Mouse (Mus musculus): Measurements from ENCODE around the gene Mlst8. TPM values are rescaled to one million over a fixed set of nuclear protein-coding genes. Genes with fewer than 3 reads are reported as not detected.
A peak's percentile ranks its signal among the peaks of the same experiment; 100 is the strongest.
"Not testable (repeated sequence)": the region's sequence is repeated elsewhere in the genome, so short reads cannot be mapped to it uniquely, and the experiment has no call there.

Mlst8 gene
- polyA plus RNA-seq, 1 experiment from 2014 or later: 29.7 TPM

- 95% methylated on average over 1 of the region's 1 CpGs for WGBS
- Histone ChIP-seq H3K9me3 (ENCODE audit: control insufficient read depth, low read length) (no peaks in the 10 kb centered on the region), H3K4me2 (ENCODE audit: low read depth) (no peak overlapping the region), H3K4me3 (ENCODE audit: low read depth, low read length) (no peak overlapping the region), H3K9ac (ENCODE audit: low read length) (no peak overlapping the region), H3K36me3 (ENCODE audit: control insufficient read depth, insufficient read depth, low read length) (no peaks in the 10 kb centered on the region), H3K4me1 (ENCODE audit: control insufficient read depth, insufficient read depth, low read length) (no peaks in the 10 kb centered on the region), H3K27ac (ENCODE audit: low read depth, low read length) (no peak overlapping the region), H3K27me3 (ENCODE audit: control insufficient read depth, insufficient read depth, low read length) (no peaks in the 10 kb centered on the region)
- ATAC-seq (ENCODE audit: insufficient read depth, low FRiP score, low TSS enrichment) (no peak), DNase-seq (ENCODE audit: low spot score) (no peak)
These were observed 15.9 kb downstream of the Mlst8 start for GRCm38 (mm10) chr17:24462932-24463331.

- whole genome bisulfite sequencing: 67% methylated on average over 2 of the region's 2 CpGs
- H3K9ac ChIP-seq (ENCODE audit: low read length): no peak overlapping the region
- no peaks in the 10 kb centered on the region for H3K36me3 ChIP-seq (ENCODE audit: control insufficient read depth, insufficient read depth, low read length)
- H3K27me3 ChIP-seq (ENCODE audit: control insufficient read depth, insufficient read depth, low read length): no peaks in the 10 kb centered on the region
- H3K4me2 ChIP-seq (ENCODE audit: low read depth): no peak overlapping the region
- no peak overlapping the region for H3K4me3 ChIP-seq (ENCODE audit: low read depth, low read length)
- DNase-seq (ENCODE audit: low spot score) (no peak), ATAC-seq (ENCODE audit: insufficient read depth, low FRiP score, low TSS enrichment) (no peak)
- no peaks in the 10 kb centered on the region for H3K9me3 ChIP-seq (ENCODE audit: control insufficient read depth, low read length)
- no peak overlapping the region for H3K27ac ChIP-seq (ENCODE audit: low read depth, low read length)
- H3K4me1 ChIP-seq (ENCODE audit: control insufficient read depth, insufficient read depth, low read length): no peaks in the 10 kb centered on the region
These were observed 17.3 kb downstream of the Mlst8 start for GRCm38 (mm10) chr17:24461580-24461979.

GRCm38 (mm10) chr17:24455523-24456206 is 23.2 kb downstream of the Mlst8 start:
- H3K9me3 ChIP-seq (ENCODE audit: control insufficient read depth, low read length); H3K4me1 ChIP-seq (ENCODE audit: control insufficient read depth, insufficient read depth, low read length); H3K36me3 ChIP-seq (ENCODE audit: control insufficient read depth, insufficient read depth, low read length); H3K9ac ChIP-seq (ENCODE audit: low read length); H3K27ac ChIP-seq (ENCODE audit: low read depth, low read length); H3K4me2 ChIP-seq (ENCODE audit: low read depth); ATAC-seq (ENCODE audit: insufficient read depth, low FRiP score, low TSS enrichment); DNase-seq (ENCODE audit: low spot score); H3K27me3 ChIP-seq (ENCODE audit: control insufficient read depth, insufficient read depth, low read length): not testable (repeated sequence)
- 54% methylated on average over 10 of the region's 10 CpGs for WGBS
- peak overlapping the region; percentile 87; the same call in 1 of the 2 replicates for H3K4me3 ChIP-seq (ENCODE audit: low read depth, low read length)

GRCm38 (mm10) chr17:24454756-24455522 is 23.9 kb downstream of the Mlst8 start:
- Histone ChIP-seq H3K36me3 (ENCODE audit: control insufficient read depth, insufficient read depth, low read length) (peaks cover 3% of the 10 kb centered on the region), H3K4me3 (ENCODE audit: low read depth, low read length) (peak overlapping the region; percentile 87), H3K27me3 (ENCODE audit: control insufficient read depth, insufficient read depth, low read length) (no peaks in the 10 kb centered on the region), H3K9me3 (ENCODE audit: control insufficient read depth, low read length) (no peaks in the 10 kb centered on the region), H3K9ac (ENCODE audit: low read length) (peak overlapping the region; percentile 93), H3K4me2 (ENCODE audit: low read depth) (peak overlapping the region; percentile 83), H3K27ac (ENCODE audit: low read depth, low read length) (peak overlapping the region; percentile 91), H3K4me1 (ENCODE audit: control insufficient read depth, insufficient read depth, low read length) (peaks cover 7% of the 10 kb centered on the region; the same call in 1 of the 2 replicates)
- ATAC-seq (ENCODE audit: insufficient read depth, low FRiP score, low TSS enrichment) (peak; percentile 96), DNase-seq (ENCODE audit: low spot score) (peak; percentile 98)
- under 1% methylated on average over 67 of the region's 67 CpGs for WGBS

- ATAC-seq (ENCODE audit: insufficient read depth, low FRiP score, low TSS enrichment) (no peak), DNase-seq (ENCODE audit: low spot score) (no peak)
- Histone ChIP-seq H3K9ac (ENCODE audit: low read length) (peak overlapping the region; percentile 93), H3K4me1 (ENCODE audit: control insufficient read depth, insufficient read depth, low read length) (peaks cover 7% of the 10 kb centered on the region; the same call in 1 of the 2 replicates), H3K27ac (ENCODE audit: low read depth, low read length) (peak overlapping the region; percentile 91), H3K36me3 (ENCODE audit: control insufficient read depth, insufficient read depth, low read length) (peaks cover 7% of the 10 kb centered on the region), H3K9me3 (ENCODE audit: control insufficient read depth, low read length) (no peaks in the 10 kb centered on the region), H3K4me3 (ENCODE audit: low read depth, low read length) (peak overlapping the region; percentile 87), H3K4me2 (ENCODE audit: low read depth) (peak overlapping the region; percentile 83), H3K27me3 (ENCODE audit: control insufficient read depth, insufficient read depth, low read length) (no peaks in the 10 kb centered on the region)
- WGBS: 14% methylated on average over 14 of the region's 14 CpGs
These were observed 24.6 kb downstream of the Mlst8 start for GRCm38 (mm10) chr17:24454218-24454755.

GRCm38 (mm10) chr17:24453372-24453771 is 25.5 kb downstream of the Mlst8 start:
- Histone ChIP-seq H3K4me1 (ENCODE audit: control insufficient read depth, insufficient read depth, low read length) (peaks cover 7% of the 10 kb centered on the region; the same call in 1 of the 2 replicates), H3K27me3 (ENCODE audit: control insufficient read depth, insufficient read depth, low read length) (no peaks in the 10 kb centered on the region), H3K4me3 (ENCODE audit: low read depth, low read length) (no peak overlapping the region), H3K9me3 (ENCODE audit: control insufficient read depth, low read length) (no peaks in the 10 kb centered on the region), H3K36me3 (ENCODE audit: control insufficient read depth, insufficient read depth, low read length) (peaks cover 10% of the 10 kb centered on the region), H3K27ac (ENCODE audit: low read depth, low read length) (no peak overlapping the region), H3K4me2 (ENCODE audit: low read depth) (no peak overlapping the region), H3K9ac (ENCODE audit: low read length) (no peak overlapping the region)
- ATAC-seq (ENCODE audit: insufficient read depth, low FRiP score, low TSS enrichment) (no peak), DNase-seq (ENCODE audit: low spot score) (no peak)
- WGBS: 90% methylated on average over 2 of the region's 2 CpGs

GRCm38 (mm10) chr17:24451220-24451619 is 27.7 kb downstream of the Mlst8 start:
- H3K9ac ChIP-seq (ENCODE audit: low read length): no peak overlapping the region
- H3K4me2 ChIP-seq (ENCODE audit: low read depth): no peak overlapping the region
- H3K27ac ChIP-seq (ENCODE audit: low read depth, low read length): no peak overlapping the region
- DNase-seq (ENCODE audit: low spot score): no peak
- H3K9me3 ChIP-seq (ENCODE audit: control insufficient read depth, low read length): no peaks in the 10 kb centered on the region
- 86% methylated on average over 6 of the region's 6 CpGs for WGBS
- no peaks in the 10 kb centered on the region for H3K27me3 ChIP-seq (ENCODE audit: control insufficient read depth, insufficient read depth, low read length)
- no peak overlapping the region for H3K4me3 ChIP-seq (ENCODE audit: low read depth, low read length)
- no peak for ATAC-seq (ENCODE audit: insufficient read depth, low FRiP score, low TSS enrichment)
- H3K4me1 ChIP-seq (ENCODE audit: control insufficient read depth, insufficient read depth, low read length): peaks cover 7% of the 10 kb centered on the region; the same call in 1 of the 2 replicates
- H3K36me3 ChIP-seq (ENCODE audit: control insufficient read depth, insufficient read depth, low read length): peaks cover 20% of the 10 kb centered on the region

- Histone ChIP-seq H3K9ac (ENCODE audit: low read length) (no peak overlapping the region), H3K36me3 (ENCODE audit: control insufficient read depth, insufficient read depth, low read length) (peaks cover 34% of the 10 kb centered on the region), H3K27ac (ENCODE audit: low read depth, low read length) (no peak overlapping the region), H3K4me3 (ENCODE audit: low read depth, low read length) (no peak overlapping the region), H3K9me3 (ENCODE audit: control insufficient read depth, low read length) (no peaks in the 10 kb centered on the region), H3K4me2 (ENCODE audit: low read depth) (no peak overlapping the region), H3K4me1 (ENCODE audit: control insufficient read depth, insufficient read depth, low read length) (peaks cover 7% of the 10 kb centered on the region; the same call in 1 of the 2 replicates), H3K27me3 (ENCODE audit: control insufficient read depth, insufficient read depth, low read length) (no peaks in the 10 kb centered on the region)
- WGBS: 86% methylated on average over 6 of the region's 6 CpGs
- ATAC-seq (ENCODE audit: insufficient read depth, low FRiP score, low TSS enrichment): no peak
- no peak for DNase-seq (ENCODE audit: low spot score)
These were observed 29.4 kb downstream of the Mlst8 start for GRCm38 (mm10) chr17:24449507-24449906.
